Mouse (Mus musculus): ENCODE results near the gene Camkk1.

GRCm38 (mm10) chr11:73085391-73085790 is 66.6 kb downstream of the Camkk1 start:
- TF ChIP-seq CTCF (IDR thresholded peaks at IDR 0.05; ENCODE audit: insufficient read depth, low read depth, low read length) (no peak), POLR2A (IDR thresholded peaks at IDR 0.05; ENCODE audit: insufficient read depth, low read depth, low read length) (no peak)
